19 mouse cellular contexts compared by ENCODE assay signal in genomic region chr3:125956196-125956885, GRCm38 (mm10). TPM values are rescaled to one million over a fixed set of nuclear protein-coding genes. Genes with fewer than 3 reads are reported as not detected.
"Had no signal": no experiment of that assay in that cellular context is flagged by ENCODE, and none has a peak within 500 bp of the region (broad histone marks: within the 10 kb centered on the region; RNA-seq: fewer than 3 reads in every experiment).

No protein-coding gene starts in this region.

- H3K36me3 ChIP-seq: limb, embryonic 12.5 days; limb, embryonic 15.5 days; midbrain, embryonic 12.5 days; midbrain, embryonic 15.5 days; neural tube, embryonic 13.5 days; stomach, embryonic 15.5 days had no signal

- H3K9me3 ChIP-seq: limb, embryonic 12.5 days; limb, embryonic 15.5 days; midbrain, embryonic 12.5 days; midbrain, embryonic 15.5 days; neural tube, embryonic 13.5 days; stomach, embryonic 15.5 days had no signal

- ATAC-seq: liver, postnatal 0 days; lung, postnatal 0 days; midbrain, embryonic 15.5 days had no signal

- H3K27ac ChIP-seq: limb, embryonic 12.5 days; limb, embryonic 15.5 days; liver, embryonic 14.5 days; macrophage; midbrain, embryonic 12.5 days; midbrain, embryonic 15.5 days; neural tube, embryonic 13.5 days; stomach, embryonic 15.5 days had no signal

- H3K9ac ChIP-seq: limb, embryonic 12.5 days; limb, embryonic 15.5 days; liver, embryonic 14.5 days; liver, postnatal 0 days; lung, embryonic 14.5 days; midbrain, embryonic 12.5 days; midbrain, embryonic 15.5 days; neural tube, embryonic 13.5 days; stomach, embryonic 15.5 days had no signal

- DNase-seq: kidney, adult 18-20 months; kidney, postnatal 14 days; kidney, postnatal 4 days; left cerebral cortex, postnatal 4 days; liver, postnatal 0 days; lung, embryonic 14.5 days; right cerebral cortex, postnatal 25 days; spleen, adult 18-20 months; thymus, postnatal 25 days had no signal

- H3K4me3 ChIP-seq: limb, embryonic 12.5 days; limb, embryonic 15.5 days; midbrain, embryonic 12.5 days; midbrain, embryonic 15.5 days; neural tube, embryonic 13.5 days; stomach, embryonic 15.5 days had no signal

- H3K4me2 ChIP-seq: limb, embryonic 12.5 days; limb, embryonic 15.5 days; liver, embryonic 11.5 days; lung, embryonic 14.5 days; midbrain, embryonic 12.5 days; midbrain, embryonic 15.5 days; neural tube, embryonic 13.5 days; stomach, embryonic 15.5 days had no signal

- H3K4me1 ChIP-seq: limb, embryonic 12.5 days; limb, embryonic 15.5 days; midbrain, embryonic 15.5 days; neural tube, embryonic 13.5 days; stomach, embryonic 15.5 days had no signal

- H3K27me3 ChIP-seq: limb, embryonic 12.5 days; limb, embryonic 15.5 days; midbrain, embryonic 12.5 days; midbrain, embryonic 15.5 days; neural tube, embryonic 13.5 days; stomach, embryonic 15.5 days had no signal

RNA-seq across cellular contexts. Expression of gene Ugt8a, which starts 17.9 kb away (rescaled TPM):
- polyA plus RNA-seq: macrophage had no signal
